Mouse (Mus musculus): ENCODE results near the gene Zfp654. TPM values are rescaled to one million over a fixed set of nuclear protein-coding genes. Genes with fewer than 3 reads are reported as not detected.
"Not testable (repeated sequence)": the region's sequence is repeated elsewhere in the genome, so short reads cannot be mapped to it uniquely, and the experiment has no call there.

Zfp654 gene
- polyA plus RNA-seq, 1 experiment from 2014 or later: 2.5 TPM

GRCm38 (mm10) chr16:64869621-64870020 lies 18.2 kb upstream of the Zfp654 start:
- H3K4me1 ChIP-seq (replicated peaks; ENCODE audit: control insufficient read depth, insufficient read depth, low read length): no peaks in the 10 kb centered on the region
- 81% methylated on average over 2 of the region's 2 CpGs for WGBS
- no peak for TF ChIP-seq CTCF (IDR thresholded peaks at IDR 0.05; ENCODE audit: low read depth)

GRCm38 (mm10) chr16:64868613-64869012 lies 17.2 kb upstream of the Zfp654 start:
- H3K4me2 ChIP-seq (replicated peaks; ENCODE audit: low read depth): no peak overlapping the region
- no peaks in the 10 kb centered on the region for H3K27me3 ChIP-seq (replicated peaks; ENCODE audit: control insufficient read depth, insufficient read depth, low read length)
- no peak overlapping the region for H3K4me3 ChIP-seq (ENCODE audit: low read depth, low read length)
- H3K36me3 ChIP-seq (ENCODE audit: control insufficient read depth, insufficient read depth): no peaks in the 10 kb centered on the region
- ATAC-seq: no peak
- H3K27ac ChIP-seq (ENCODE audit: low read depth, low read length): no peak overlapping the region
- WGBS: 64% methylated on average over 6 of the region's 6 CpGs
- TF ChIP-seq CTCF (IDR thresholded peaks at IDR 0.05; ENCODE audit: low read depth): no peak
- no peak overlapping the region for H3K9ac ChIP-seq (ENCODE audit: low read depth, low read length)
- no peaks in the 10 kb centered on the region for H3K9me3 ChIP-seq (ENCODE audit: control insufficient read depth)
- no peaks in the 10 kb centered on the region for H3K4me1 ChIP-seq (replicated peaks; ENCODE audit: control insufficient read depth, insufficient read depth, low read length)

More at GRCm38 (mm10) chr16:64869621-64870020, 18.2 kb upstream of the Zfp654 start:
- Histone ChIP-seq H3K4me2 (replicated peaks; ENCODE audit: low read depth) (no peak overlapping the region), H3K27ac (ENCODE audit: low read depth, low read length) (no peak overlapping the region), H3K9me3 (ENCODE audit: control insufficient read depth) (no peaks in the 10 kb centered on the region), H3K27me3 (replicated peaks; ENCODE audit: control insufficient read depth, insufficient read depth, low read length) (no peaks in the 10 kb centered on the region), H3K4me3 (ENCODE audit: low read depth, low read length) (no peak overlapping the region), H3K36me3 (ENCODE audit: control insufficient read depth, insufficient read depth) (no peaks in the 10 kb centered on the region), H3K9ac (ENCODE audit: low read depth, low read length) (no peak overlapping the region)
- ATAC-seq: no peak

GRCm38 (mm10) chr16:64865841-64866240 lies 14.4 kb upstream of the Zfp654 start:
- H3K9me3 ChIP-seq (ENCODE audit: control insufficient read depth); H3K4me1 ChIP-seq (replicated peaks; ENCODE audit: control insufficient read depth, insufficient read depth, low read length); H3K4me2 ChIP-seq (replicated peaks; ENCODE audit: low read depth); H3K27ac ChIP-seq (ENCODE audit: low read depth, low read length); ATAC-seq; H3K36me3 ChIP-seq (ENCODE audit: control insufficient read depth, insufficient read depth); H3K27me3 ChIP-seq (replicated peaks; ENCODE audit: control insufficient read depth, insufficient read depth, low read length); H3K9ac ChIP-seq (ENCODE audit: low read depth, low read length); H3K4me3 ChIP-seq (ENCODE audit: low read depth, low read length): not testable (repeated sequence)
- WGBS: 83% methylated on average over 8 of the region's 8 CpGs

- Histone ChIP-seq H3K4me3 (ENCODE audit: low read depth, low read length) (no peak overlapping the region), H3K4me1 (replicated peaks; ENCODE audit: control insufficient read depth, insufficient read depth, low read length) (no peaks in the 10 kb centered on the region; the same call in 1 of the 2 replicates), H3K27ac (ENCODE audit: low read depth, low read length) (no peak overlapping the region), H3K9ac (ENCODE audit: low read depth, low read length) (no peak overlapping the region), H3K27me3 (replicated peaks; ENCODE audit: control insufficient read depth, insufficient read depth, low read length) (no peaks in the 10 kb centered on the region), H3K9me3 (ENCODE audit: control insufficient read depth) (no peaks in the 10 kb centered on the region), H3K4me2 (replicated peaks; ENCODE audit: low read depth) (no peak overlapping the region), H3K36me3 (ENCODE audit: control insufficient read depth, insufficient read depth) (peaks cover 11% of the 10 kb centered on the region)
- no peak for ATAC-seq
- no peak for TF ChIP-seq CTCF (IDR thresholded peaks at IDR 0.05; ENCODE audit: low read depth)
- 79% methylated on average over 3 of the region's 3 CpGs for WGBS
Observed at GRCm38 (mm10) chr16:64856946-64857345, 5.5 kb upstream of the Zfp654 start.

GRCm38 (mm10) chr16:64852891-64853290 lies 1.4 kb upstream of the Zfp654 start:
- peak overlapping the region; percentile 99 for H3K27ac ChIP-seq (ENCODE audit: low read depth, low read length)
- peak overlapping the region; percentile 87 for H3K9ac ChIP-seq (ENCODE audit: low read depth, low read length)
- no peak for TF ChIP-seq CTCF (IDR thresholded peaks at IDR 0.05; ENCODE audit: low read depth)
- H3K27me3 ChIP-seq (replicated peaks; ENCODE audit: control insufficient read depth, insufficient read depth, low read length): no peaks in the 10 kb centered on the region
- H3K4me2 ChIP-seq (replicated peaks; ENCODE audit: low read depth): peak overlapping the region; percentile 71
- H3K36me3 ChIP-seq (ENCODE audit: control insufficient read depth, insufficient read depth): peaks cover 11% of the 10 kb centered on the region
- no peaks in the 10 kb centered on the region; the same call in 1 of the 2 replicates for H3K4me1 ChIP-seq (replicated peaks; ENCODE audit: control insufficient read depth, insufficient read depth, low read length)
- H3K4me3 ChIP-seq (ENCODE audit: low read depth, low read length): peak overlapping the region; percentile 96
- H3K9me3 ChIP-seq (ENCODE audit: control insufficient read depth): no peaks in the 10 kb centered on the region
- no peak for ATAC-seq
- WGBS: 3% methylated on average over 14 of the region's 14 CpGs

- Histone ChIP-seq H3K27me3 (replicated peaks; ENCODE audit: control insufficient read depth, insufficient read depth, low read length) (no peaks in the 10 kb centered on the region), H3K9me3 (ENCODE audit: control insufficient read depth) (no peaks in the 10 kb centered on the region), H3K4me3 (ENCODE audit: low read depth, low read length) (peak overlapping the region; percentile 96), H3K4me1 (replicated peaks; ENCODE audit: control insufficient read depth, insufficient read depth, low read length) (no peaks in the 10 kb centered on the region; the same call in 1 of the 2 replicates), H3K27ac (ENCODE audit: low read depth, low read length) (peak overlapping the region; percentile 99), H3K9ac (ENCODE audit: low read depth, low read length) (peak overlapping the region; percentile 87), H3K36me3 (ENCODE audit: control insufficient read depth, insufficient read depth) (peaks cover 11% of the 10 kb centered on the region), H3K4me2 (replicated peaks; ENCODE audit: low read depth) (peak overlapping the region; percentile 71)
- under 1% methylated on average over 40 of the region's 53 CpGs for WGBS
- peak; percentile 12 for ATAC-seq
- no peak for TF ChIP-seq CTCF (IDR thresholded peaks at IDR 0.05; ENCODE audit: low read depth)
Observed at GRCm38 (mm10) chr16:64852441-64852871, 1.0 kb upstream of the Zfp654 start.
